Mouse (Mus musculus) heart, postnatal 0 days (tissue): ENCODE measurements around the gene Gm17606.

Experiments
- CTCF ChIP-seq: IDR thresholded peaks from 2 replicates; pipeline ENCODE4 v1.5.1; 2016; ENCODE audit warnings: antibody characterized with exemption, control low read depth, low read depth
- EP300 ChIP-seq: IDR thresholded peaks from 2 replicates; pipeline ENCODE4 v1.6.1; 2016; ENCODE audit warnings: antibody characterized with exemption, low read depth

DNA sequence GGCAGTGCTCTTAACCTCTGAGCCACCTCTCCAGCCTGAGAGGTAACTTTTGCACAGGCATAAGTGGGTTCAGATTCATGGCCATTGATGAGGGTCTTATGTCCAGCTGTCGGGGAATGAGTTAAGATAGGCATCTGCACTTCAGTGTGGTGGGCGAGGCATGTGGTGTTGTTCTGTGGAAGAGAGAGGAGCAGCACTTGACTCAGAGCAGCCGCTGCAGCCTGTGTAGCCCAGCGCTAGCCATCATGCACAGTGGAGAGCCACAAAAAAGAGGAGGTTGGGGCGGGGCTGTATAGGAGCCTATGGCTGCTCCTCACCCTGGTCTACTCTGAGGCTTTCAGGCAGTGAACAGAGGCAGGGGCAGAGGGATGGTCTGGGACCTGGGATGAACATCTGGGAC lies 12.6 kb upstream of the Gm17606 start:
- TF ChIP-seq EP300, result no peak
- TF ChIP-seq CTCF, result no peak
